Mouse (Mus musculus) Patski (cell line): ENCODE data around the gene Zfp119b. TPM values are rescaled to one million over a fixed set of nuclear protein-coding genes. Genes with fewer than 3 reads are reported as not detected.
A peak's percentile ranks its signal among the peaks of the same experiment; 100 is the strongest.
"Not testable (repeated sequence)": the region's sequence is repeated elsewhere in the genome, so short reads cannot be mapped to it uniquely, and the experiment has no call there.

Source experiments
- ATAC-seq: fragments of 100-300 bp; one replicate; pipeline ENCODE4 v1.8.0; 2021
- CTCF ChIA-PET: fragments of 350-600 bp; sonication (Branson Sonifier 250); formaldehyde crosslinking; loops from one replicate; lab custom pipeline; 2022; ENCODE audit warnings: inconsistent platforms; lab: Charles Lee
- POLR2A ChIA-PET: fragments of 350-600 bp; sonication (Branson Sonifier 250); formaldehyde crosslinking; loops from one replicate; lab custom pipeline; 2022; ENCODE audit warnings: antibody characterized with exemption, inconsistent platforms; lab: Charles Lee
- DNase-seq: peaks from one replicate; pipeline ENCODE4 v3.0.0-alpha.2; 2011; ENCODE audit warnings: low read depth, low spot score
- H3K27me3 ChIP-seq: fragments of 371-371 bp; one replicate; pipeline ENCODE4 v1.5.1; 2021
- CTCF ChIP-seq: fragments of 100-300 bp; IDR thresholded peaks from one replicate; pipeline ENCODE4 v1.5.1; 2021
- in situ Hi-C: fragments of 300-500 bp; cut with MboI; formaldehyde crosslinking; loops from 3 replicates; pipeline ENCODE4 v1.11.1; 2018; ENCODE audit warnings: low pct_unique_long_range_greater_than_20kb, mixed read lengths
- polyA plus RNA-seq: library from polyadenylated mRNA; unstranded; gene quantifications from one replicate; pipeline ENCODE4 v1.2.3, GENCODE M21; 2021

The Zfp119b gene
- polyA plus RNA-seq, 1 experiment from 2014 or later, result 4.9 TPM

DNA sequence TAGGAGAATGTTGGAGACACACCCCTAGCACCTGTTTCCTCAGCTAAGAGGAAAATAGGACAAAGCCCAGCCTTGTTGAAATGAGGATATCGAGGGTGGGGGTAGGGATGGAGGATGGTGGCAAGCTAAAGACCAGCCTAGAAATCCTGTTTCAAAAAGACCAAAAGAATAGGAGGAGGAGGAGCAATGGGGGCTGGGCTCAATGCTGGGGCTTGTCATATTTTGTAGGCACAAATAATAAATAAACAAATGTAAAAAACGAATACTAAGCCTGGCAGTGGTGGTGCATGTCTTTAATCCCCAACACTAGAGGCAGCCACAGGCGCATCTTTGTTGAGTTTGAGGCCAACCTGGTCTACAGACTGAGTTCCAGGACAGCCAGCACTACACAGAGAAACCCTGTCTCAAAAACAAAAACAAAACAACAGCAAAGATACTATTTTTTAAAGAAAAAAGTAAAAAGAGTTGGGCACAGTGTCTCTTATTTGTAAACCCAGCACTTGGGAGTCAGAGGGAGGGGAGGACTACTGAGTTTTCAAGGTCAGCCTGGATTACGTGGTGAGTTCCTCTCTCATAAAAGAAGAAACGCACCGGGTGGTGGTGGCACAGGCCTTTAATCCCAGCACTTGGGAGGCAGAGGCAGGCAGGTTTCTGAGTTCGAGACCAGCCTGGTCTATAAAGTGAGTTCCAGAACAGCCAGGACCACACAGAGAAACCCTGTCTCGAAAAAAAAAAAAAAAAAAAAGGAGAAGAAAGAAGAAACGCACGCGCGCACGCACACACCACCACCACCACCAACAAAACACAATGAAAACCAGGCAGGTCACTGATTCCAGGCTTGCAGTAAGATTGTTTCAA, 8.7 kb upstream of the Zfp119b start:
- in situ Hi-C loops, result no loop called here
- ChIA-PET CTCF (interaction anchor here (1.4 to 1.5 kb wide), 2 partner anchors 19 to 256 kb away, joined by 3 to 6 read pairs; no protein-coding TSS in a partner anchor), POLR2A (interaction anchor here (0.7 kb wide), 2 partner anchors 150 to 250 kb away, joined by 3 read pairs; no protein-coding TSS in a partner anchor)
- TF ChIP-seq CTCF, result no peak
- peaks cover 4% of the 10 kb centered on the region for H3K27me3 ChIP-seq
- no peak for DNase-seq
- ATAC-seq, result no peak

DNA sequence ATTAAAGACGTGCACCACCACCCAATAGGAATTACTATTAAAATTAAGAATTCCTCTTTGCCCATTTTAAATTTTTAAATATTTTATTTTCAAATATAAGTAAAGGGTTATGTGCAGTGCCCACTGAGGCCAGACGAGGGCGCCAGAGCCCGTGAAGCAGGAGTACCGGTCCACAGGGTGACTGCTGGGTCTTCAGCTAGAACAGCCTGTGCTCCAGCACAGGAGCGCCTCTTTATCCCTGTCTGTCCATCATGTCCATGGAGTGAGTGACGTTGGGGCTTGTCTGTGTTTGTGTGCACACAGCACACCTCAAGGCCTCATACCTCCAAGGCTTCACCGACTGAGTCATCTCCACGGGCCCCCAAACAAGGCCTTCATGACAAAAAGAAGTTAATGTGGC, 7.9 kb upstream of the Zfp119b start:
- H3K27me3 ChIP-seq, result peaks cover 11% of the 10 kb centered on the region
- in situ Hi-C loops, result no loop called here
- CTCF ChIA-PET, result interaction anchor here (1.2 to 1.5 kb wide), 3 partner anchors 14 to 255 kb away, joined by 3 to 6 read pairs (median 3); no protein-coding TSS in a partner anchor
- TF ChIP-seq CTCF, result no peak
- no peak for DNase-seq
- POLR2A ChIA-PET, result no interaction called here
- ATAC-seq, result no peak

DNA sequence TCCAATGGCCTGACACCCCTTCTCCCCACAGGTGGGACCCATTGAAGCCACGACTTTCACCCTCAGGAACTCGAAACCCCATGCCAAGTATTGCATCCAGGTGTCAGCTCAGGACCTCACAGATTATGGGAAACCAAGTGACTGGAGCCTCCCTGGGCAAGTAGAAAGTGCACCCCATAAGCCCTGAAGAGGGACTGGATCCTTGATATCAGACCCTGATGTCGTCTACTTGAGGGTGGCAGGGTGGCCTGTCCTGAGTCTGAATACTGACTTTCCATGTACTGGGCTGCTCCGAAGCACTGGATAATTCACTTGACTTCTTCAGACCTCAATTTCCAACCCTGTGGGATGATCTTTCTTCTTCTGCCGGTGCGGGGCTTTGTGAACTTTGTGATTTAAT, 7.3 kb upstream of the Zfp119b start:
- in situ Hi-C loops, result no loop called here
- peaks cover 12% of the 10 kb centered on the region for H3K27me3 ChIP-seq
- ChIA-PET POLR2A (no interaction called here), CTCF (interaction anchor here (1.2 to 1.5 kb wide), 3 partner anchors 13 to 254 kb away, joined by 3 to 6 read pairs (median 3); no protein-coding TSS in a partner anchor)
- ATAC-seq, result no peak
- no peak for TF ChIP-seq CTCF
- DNase-seq, result no peak

DNA sequence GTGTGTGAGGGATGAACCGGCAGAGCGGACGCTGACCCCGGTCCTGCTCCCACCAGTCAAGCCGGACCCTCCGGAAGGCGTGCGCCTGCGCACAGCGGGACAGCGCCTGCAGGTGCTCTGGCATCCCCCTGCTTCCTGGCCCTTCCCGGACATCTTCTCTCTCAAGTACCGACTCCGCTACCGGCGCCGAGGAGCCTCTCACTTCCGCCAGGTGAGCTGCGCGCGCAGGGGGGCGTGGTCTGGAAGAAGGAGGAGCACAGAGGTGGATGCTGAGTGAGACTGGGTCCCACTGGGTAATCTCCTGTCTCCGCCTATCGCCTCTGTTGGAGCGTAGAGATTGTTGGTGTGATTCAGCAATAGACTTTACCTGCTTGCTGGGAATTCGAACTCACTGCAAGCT, 6.8 kb upstream of the Zfp119b start:
- CTCF ChIA-PET, result interaction anchor here (1.2 kb wide), 1 partner anchor 13 kb away, joined by 3 read pairs; no protein-coding TSS in a partner anchor
- ATAC-seq, result no peak
- in situ Hi-C loops, result no loop called here

DNA sequence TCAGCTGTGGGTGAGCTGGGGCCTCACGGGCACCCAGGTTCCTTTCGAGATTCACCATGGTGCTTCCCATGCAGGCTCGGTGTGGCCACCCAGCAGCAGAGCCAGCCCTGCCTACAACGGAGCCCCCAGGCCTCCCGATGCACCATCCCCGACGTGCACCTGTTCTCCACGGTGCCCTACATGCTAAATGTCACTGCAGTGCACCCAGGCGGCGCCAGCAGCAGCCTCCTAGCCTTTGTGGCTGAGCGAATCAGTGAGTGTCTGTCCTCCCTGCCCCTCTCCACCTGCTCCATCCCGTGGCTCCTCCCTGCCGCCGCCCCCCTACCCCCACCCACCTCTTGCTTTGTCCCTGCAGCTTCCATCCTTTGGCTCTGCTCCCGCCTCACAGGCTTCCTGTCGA, 4.9 kb upstream of the Zfp119b start:
- ChIA-PET POLR2A (no interaction called here), CTCF (no interaction called here)
- ATAC-seq (no peak), DNase-seq (no peak)
- no peak for TF ChIP-seq CTCF
- in situ Hi-C loops, result no loop called here
- peaks cover 19% of the 10 kb centered on the region for H3K27me3 ChIP-seq

More for the DNA sequence above, 6.8 kb upstream of the Zfp119b start:
- peaks cover 14% of the 10 kb centered on the region for H3K27me3 ChIP-seq
- POLR2A ChIA-PET, result no interaction called here
- TF ChIP-seq CTCF, result no peak
- no peak for DNase-seq

DNA sequence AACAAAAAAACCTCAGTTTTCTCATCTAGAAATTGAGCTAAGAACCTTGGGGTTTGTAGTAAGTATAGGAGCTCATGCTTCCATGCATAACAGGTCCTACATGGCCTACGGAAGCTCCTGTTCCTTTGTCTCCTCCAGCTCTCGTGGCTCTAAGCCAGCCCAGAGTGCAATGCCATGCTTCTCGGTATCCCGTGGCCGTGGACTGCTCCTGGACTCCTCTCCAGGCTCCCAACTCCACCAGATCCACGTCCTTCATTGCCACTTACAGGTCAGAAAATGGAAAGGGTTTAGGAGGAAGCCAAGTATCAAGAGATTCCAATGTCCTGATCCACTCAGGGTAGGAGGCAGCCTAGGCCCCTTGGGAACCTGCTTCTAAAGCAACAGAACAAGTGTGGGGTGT, 4.5 kb upstream of the Zfp119b start:
- H3K27me3 ChIP-seq, result peaks cover 19% of the 10 kb centered on the region
- no peak for DNase-seq
- no peak for TF ChIP-seq CTCF
- ChIA-PET POLR2A (no interaction called here), CTCF (no interaction called here)
- ATAC-seq, result no peak
- in situ Hi-C loops, result no loop called here

- POLR2A ChIA-PET, result no interaction called here
- no peak for ATAC-seq
- DNase-seq, result no peak
- in situ Hi-C loops, result no loop called here
- peaks cover 19% of the 10 kb centered on the region for H3K27me3 ChIP-seq
- CTCF ChIA-PET, result no interaction called here
- no peak for TF ChIP-seq CTCF
Observed at GRCm38 (mm10) chr17:55952447-55953027, 3.2 kb upstream of the Zfp119b start, which contains the start of gene Ebi3. TSS of gene Ebi3 (plus strand) at chr17:55952640.

- ChIA-PET CTCF (no interaction called here), POLR2A (no interaction called here)
- DNase-seq, result no peak
- no peak for ATAC-seq
- no peak for TF ChIP-seq CTCF
- H3K27me3 ChIP-seq, result peaks cover 19% of the 10 kb centered on the region
- in situ Hi-C loops, result no loop called here
Observed at GRCm38 (mm10) chr17:55952041-55952440, 2.7 kb upstream of the Zfp119b start.

GRCm38 (mm10) chr17:55950601-55951000, 1.3 kb upstream of the Zfp119b start:
- no peak for DNase-seq
- no peak for ATAC-seq
- in situ Hi-C loops, result no loop called here
- peaks cover 19% of the 10 kb centered on the region for H3K27me3 ChIP-seq
- CTCF ChIA-PET, result no interaction called here
- no peak for TF ChIP-seq CTCF
- POLR2A ChIA-PET, result no interaction called here

DNA sequence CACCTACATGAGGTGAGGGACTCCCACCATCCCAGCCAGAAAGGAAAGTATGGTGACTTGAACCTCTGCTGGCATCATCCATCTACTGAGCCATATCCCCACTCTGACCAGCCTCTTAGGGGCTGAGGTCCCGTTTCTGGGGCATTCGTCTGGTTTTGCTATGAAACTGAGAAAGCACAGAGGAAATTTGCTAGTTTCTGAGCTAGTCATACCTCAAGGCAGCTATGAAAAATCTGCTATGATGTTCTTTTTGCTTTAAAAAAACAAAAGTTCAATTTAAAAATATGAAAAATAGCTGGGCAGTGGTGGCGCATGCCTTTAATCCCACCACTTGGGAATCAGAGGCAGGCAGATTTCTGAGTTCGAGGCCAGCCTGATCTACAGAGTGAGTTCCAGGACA, 653 bp downstream of the Zfp119b start:
- ATAC-seq (no peak), DNase-seq (no peak)
- ChIA-PET CTCF (no interaction called here), POLR2A (no interaction called here)
- peaks cover 17% of the 10 kb centered on the region for H3K27me3 ChIP-seq
- in situ Hi-C loops, result loop anchor here (5.0 kb wide), 1 partner anchor 71 kb away; the partner anchor contains the start of gene Zfp119a
- no peak for TF ChIP-seq CTCF

GRCm38 (mm10) chr17:55945696-55946095, 3.6 kb downstream of the Zfp119b start:
- in situ Hi-C loops, result loop anchor here (5.0 kb wide), 1 partner anchor 68 kb away; the partner anchor contains the start of gene Zfp119a
- no peak for DNase-seq
- TF ChIP-seq CTCF, result no peak
- ATAC-seq, result peak; percentile 2
- ChIA-PET POLR2A (interaction anchor here (0.6 kb wide), 2 partner anchors 55 to 1788 kb away, joined by 3 to 5 read pairs; no protein-coding TSS in a partner anchor), CTCF (no interaction called here)
- peaks cover 1% of the 10 kb centered on the region for H3K27me3 ChIP-seq

GRCm38 (mm10) chr17:55944866-55945682, 4.2 kb downstream of the Zfp119b start:
- CTCF ChIA-PET, H3K27me3 ChIP-seq: not testable (repeated sequence)
- in situ Hi-C loops, result loop anchor here (5.0 kb wide), 1 partner anchor 68 kb away; the partner anchor contains the start of gene Zfp119a
- ATAC-seq (peak; percentile 100), DNase-seq (peak; percentile 71)
- POLR2A ChIA-PET, result interaction anchor here (0.6 kb wide), 1 partner anchor 55 kb away, joined by 3 read pairs; no protein-coding TSS in a partner anchor

DNA sequence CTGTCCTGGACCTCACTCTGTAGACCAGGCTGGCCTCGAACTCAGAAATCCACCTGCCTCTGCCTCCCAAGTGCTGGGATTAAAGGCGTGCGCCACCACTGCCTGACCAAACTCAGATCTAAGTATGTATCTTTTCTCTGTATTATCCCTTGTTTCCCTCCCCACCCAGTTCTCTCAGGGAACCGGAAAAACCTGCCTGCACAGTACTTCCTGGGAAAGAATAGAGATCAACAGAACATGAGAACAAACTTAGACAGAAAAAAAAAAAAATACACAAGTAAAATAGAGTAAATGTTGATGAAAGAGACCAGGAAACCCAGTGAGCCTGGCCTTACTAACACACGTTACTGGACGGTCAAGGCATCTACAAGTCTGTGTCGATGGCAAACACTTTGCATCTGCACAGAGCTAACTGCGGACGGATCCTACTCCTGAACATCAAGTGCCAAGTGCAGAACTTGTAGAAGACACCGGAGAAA, 4.9 kb downstream of the Zfp119b start:
- DNase-seq, POLR2A ChIA-PET, in situ Hi-C loops, ATAC-seq, CTCF ChIA-PET, H3K27me3 ChIP-seq: not testable (repeated sequence)
